Mouse (Mus musculus): Measurements from ENCODE around the gene B3gat3. TPM values are rescaled to one million over a fixed set of nuclear protein-coding genes. Genes with fewer than 3 reads are reported as not detected.
A peak's percentile ranks its signal among the peaks of the same experiment; 100 is the strongest.

The B3gat3 gene
- polyA plus RNA-seq, 1 experiment = 66.3 TPM

DNA sequence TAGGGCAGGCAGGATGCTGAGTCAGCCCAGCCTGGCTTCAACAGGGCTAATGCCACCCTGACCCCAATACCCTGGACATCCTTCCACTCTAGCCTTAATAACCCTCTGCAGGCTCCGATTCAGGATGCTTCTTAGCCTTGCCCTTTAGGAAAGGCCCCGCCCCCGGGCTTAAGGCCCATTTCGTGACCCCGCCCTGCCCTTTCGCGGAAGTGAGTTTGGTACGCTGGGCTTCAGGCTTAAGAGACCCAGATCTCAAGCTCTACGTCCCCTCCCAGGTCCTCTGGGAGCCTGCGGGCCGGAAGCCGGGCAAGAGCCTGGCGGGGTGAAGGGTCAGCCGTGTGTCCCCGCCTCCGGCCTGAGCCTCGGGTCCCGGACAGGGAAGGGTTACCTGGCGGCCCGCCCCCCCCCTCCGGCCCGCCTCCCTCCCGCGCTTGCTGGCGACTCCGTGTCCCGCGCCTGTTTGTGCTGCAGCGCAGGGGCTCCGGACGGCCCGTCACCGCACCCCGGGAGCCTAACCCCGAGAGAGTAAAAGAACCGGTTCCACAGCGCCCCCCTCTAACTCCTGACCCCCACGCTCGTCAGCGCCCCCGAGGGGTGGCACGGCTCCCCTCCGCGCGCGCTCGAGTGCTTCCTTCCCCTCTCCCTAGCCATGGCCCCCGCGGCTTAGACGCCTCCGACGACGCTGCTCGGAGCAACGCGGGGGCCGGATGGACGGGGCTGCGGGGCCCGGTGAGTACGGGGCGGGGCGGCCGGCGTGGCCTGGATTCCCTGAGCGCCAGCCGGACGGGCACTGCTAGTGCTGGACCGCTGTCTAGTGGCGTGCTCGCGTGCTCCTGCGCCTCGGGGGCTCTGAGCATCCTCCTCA, 9.3 kb downstream of the B3gat3 start, which contains the start of the genes Rom1 and Eml3:
Gene Rom1 (minus strand): TSS at position 133 of the 865 bp plus-strand sequence.
Gene Eml3 (plus strand): TSS at position 329 of the 865 bp plus-strand sequence.
- TF ChIP-seq POLR2AphosphoS2 (IDR thresholded peaks at IDR 0.05; ENCODE audit: insufficient read length, low read depth) (peak; percentile 9), TCF3 (IDR thresholded peaks at IDR 0.05; ENCODE audit: insufficient read length, low read depth) (no peak), REST (IDR thresholded peaks at IDR 0.05; ENCODE audit: insufficient read depth, insufficient read length) (peak; percentile 21), CEBPB (IDR thresholded peaks at IDR 0.05; ENCODE audit: insufficient read depth, poor library complexity, severe bottlenecking) (no peak), TCF12 (IDR thresholded peaks at IDR 0.05; ENCODE audit: insufficient read depth, poor library complexity, severe bottlenecking) (no peak), USF1 (IDR thresholded peaks at IDR 0.05; ENCODE audit: low read depth) (no peak), MAX (IDR thresholded peaks at IDR 0.05; ENCODE audit: low read depth) (no peak), MYOD1 (IDR thresholded peaks at IDR 0.05; ENCODE audit: control insufficient read depth in 1 of 3, insufficient read length in 2 of 3, low read depth in 2 of 3) (peak in 1 of 3 experiments; percentile 1), POLR2A (IDR thresholded peaks at IDR 0.05; ENCODE audit: insufficient read length, low read depth) (peak; percentile 37)
- peak within 1 kb of the TSS; percentile 51 for H3K4me3 ChIP-seq
- H3K27me3 ChIP-seq (ENCODE audit: control insufficient read depth, insufficient read depth, insufficient read length) = no peaks in the 10 kb centered on the region
- peak within 1 kb of the TSS; percentile 96 for H3K4me2 ChIP-seq (ENCODE audit: low read depth)
- H3ac ChIP-seq (ENCODE audit: control insufficient read depth, insufficient read length) = peak within 1 kb of the TSS; percentile 76
- peaks cover 12% of the 10 kb centered on the region for H3K36me3 ChIP-seq (ENCODE audit: control insufficient read depth, insufficient read depth)
- H3K79me2 ChIP-seq (ENCODE audit: control insufficient read depth, insufficient read depth) = peaks cover 4% of the 10 kb centered on the region

DNA sequence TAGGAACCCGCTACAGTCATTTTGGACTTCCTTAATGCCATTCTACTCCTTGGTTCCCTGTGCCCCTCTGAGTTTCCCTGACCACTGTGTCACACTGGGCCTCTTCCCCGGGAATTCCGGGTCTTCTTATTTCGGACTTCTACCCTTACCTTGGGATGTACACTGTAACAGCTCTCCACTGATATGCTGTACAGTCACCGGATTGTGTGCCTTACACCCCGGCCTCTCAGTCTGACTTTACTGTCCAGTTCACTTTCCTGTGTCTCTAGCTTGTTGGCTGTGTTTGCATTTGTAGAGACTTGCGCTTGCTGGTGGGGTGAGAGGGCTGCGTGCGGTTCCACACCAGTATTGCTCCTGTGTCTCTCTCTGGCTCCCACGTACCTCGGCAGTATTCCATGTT, 9.9 kb downstream of the B3gat3 start:
- peak overlapping the region; percentile 51 for H3K4me3 ChIP-seq
- TF ChIP-seq E2F4 (IDR thresholded peaks at IDR 0.05; ENCODE audit: insufficient read depth) = no peak
- no peak for TF ChIP-seq USF1 (IDR thresholded peaks at IDR 0.05; ENCODE audit: low read depth)
- no peak for TF ChIP-seq REST (IDR thresholded peaks at IDR 0.05; ENCODE audit: insufficient read depth, insufficient read length)
- no peak for TF ChIP-seq MAX (IDR thresholded peaks at IDR 0.05; ENCODE audit: low read depth)
- no peak for TF ChIP-seq CEBPB (IDR thresholded peaks at IDR 0.05; ENCODE audit: insufficient read depth, poor library complexity, severe bottlenecking)
- no peak for TF ChIP-seq TCF3 (IDR thresholded peaks at IDR 0.05; ENCODE audit: insufficient read length, low read depth)
- no peak for TF ChIP-seq SRF (IDR thresholded peaks at IDR 0.05; ENCODE audit: control insufficient read depth, insufficient read length, low read depth)
- TF ChIP-seq POLR2A (IDR thresholded peaks at IDR 0.05; ENCODE audit: insufficient read length, low read depth) = no peak
- no peak for TF ChIP-seq MYOD1 (IDR thresholded peaks at IDR 0.05; ENCODE audit: control insufficient read depth in 1 of 3, insufficient read length in 2 of 3, low read depth in 2 of 3)
- TF ChIP-seq MYOG (IDR thresholded peaks at IDR 0.05; ENCODE audit: control insufficient read depth in 1 of 3, insufficient read depth in 1 of 3, insufficient read length in 2 of 3, low read depth in 2 of 3) = no peak
- TF ChIP-seq TCF12 (IDR thresholded peaks at IDR 0.05; ENCODE audit: insufficient read depth, poor library complexity, severe bottlenecking) = no peak
- no peak for TF ChIP-seq POLR2AphosphoS2 (IDR thresholded peaks at IDR 0.05; ENCODE audit: insufficient read length, low read depth)
- H3K4me2 ChIP-seq (ENCODE audit: low read depth) = peak overlapping the region; percentile 96
- H3K27me3 ChIP-seq (ENCODE audit: control insufficient read depth, insufficient read depth, insufficient read length) = no peaks in the 10 kb centered on the region
- peaks cover 4% of the 10 kb centered on the region for H3K79me2 ChIP-seq (ENCODE audit: control insufficient read depth, insufficient read depth)
- H3K36me3 ChIP-seq (ENCODE audit: control insufficient read depth, insufficient read depth) = peaks cover 12% of the 10 kb centered on the region
- H3ac ChIP-seq (ENCODE audit: control insufficient read depth, insufficient read length) = peak overlapping the region; percentile 76

DNA sequence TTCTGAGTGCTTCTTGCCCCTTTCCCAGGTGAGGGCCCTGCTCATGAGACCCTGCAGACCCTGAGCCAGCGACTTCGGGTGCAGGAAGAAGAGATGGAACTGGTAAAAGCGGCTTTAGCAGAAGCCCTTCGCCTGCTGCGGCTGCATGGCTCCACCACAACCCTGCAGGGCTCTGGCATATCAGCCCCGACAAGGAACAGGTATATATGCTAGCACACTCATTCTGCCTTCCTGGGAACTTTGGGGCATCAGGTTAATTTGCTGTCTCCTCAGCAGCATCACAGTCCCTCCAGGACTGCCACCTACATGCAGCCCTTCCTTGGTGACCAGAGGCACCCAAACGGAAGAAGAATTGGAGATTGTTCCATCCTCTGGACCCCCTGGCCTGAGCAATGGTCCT, 10.6 kb downstream of the B3gat3 start:
- Histone ChIP-seq H3K36me3 (ENCODE audit: control insufficient read depth, insufficient read depth) (peaks cover 18% of the 10 kb centered on the region), H3K4me3 (peak overlapping the region; percentile 51)

DNA sequence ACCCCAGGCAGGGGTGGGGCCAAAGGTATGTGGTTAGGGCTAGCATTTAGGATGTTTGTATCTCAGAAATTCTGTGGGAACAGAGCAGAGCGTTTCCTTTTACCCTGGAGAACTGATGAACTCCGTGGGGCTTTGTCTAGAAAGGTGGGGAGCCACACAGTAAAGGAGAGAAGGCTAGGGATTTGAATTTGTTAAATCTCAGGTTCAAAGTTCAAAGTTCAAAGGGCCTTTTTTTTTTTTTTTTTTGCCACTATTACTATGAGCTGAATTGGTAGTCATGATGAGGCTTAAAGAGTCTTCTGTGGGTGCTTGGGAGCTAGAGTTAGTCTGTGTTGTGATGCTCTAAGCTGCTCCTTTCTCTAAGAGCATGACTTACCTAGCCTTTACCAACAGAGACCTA, 16.6 kb downstream of the B3gat3 start:
- TF ChIP-seq SRF (IDR thresholded peaks at IDR 0.05; ENCODE audit: control insufficient read depth, insufficient read length, low read depth) (no peak), REST (IDR thresholded peaks at IDR 0.05; ENCODE audit: insufficient read depth, insufficient read length) (no peak), E2F4 (IDR thresholded peaks at IDR 0.05; ENCODE audit: insufficient read depth) (no peak), USF1 (IDR thresholded peaks at IDR 0.05; ENCODE audit: low read depth) (no peak), TCF12 (IDR thresholded peaks at IDR 0.05; ENCODE audit: insufficient read depth, poor library complexity, severe bottlenecking) (no peak), MYOD1 (IDR thresholded peaks at IDR 0.05; ENCODE audit: control insufficient read depth in 1 of 3, insufficient read length in 2 of 3, low read depth in 2 of 3) (no peak), MYOG (IDR thresholded peaks at IDR 0.05; ENCODE audit: control insufficient read depth in 1 of 3, insufficient read depth in 1 of 3, insufficient read length in 2 of 3, low read depth in 2 of 3) (no peak), TCF3 (IDR thresholded peaks at IDR 0.05; ENCODE audit: insufficient read length, low read depth) (no peak), POLR2A (IDR thresholded peaks at IDR 0.05; ENCODE audit: insufficient read length, low read depth) (no peak), CEBPB (IDR thresholded peaks at IDR 0.05; ENCODE audit: insufficient read depth, poor library complexity, severe bottlenecking) (no peak), MAX (IDR thresholded peaks at IDR 0.05; ENCODE audit: low read depth) (no peak), POLR2AphosphoS2 (IDR thresholded peaks at IDR 0.05; ENCODE audit: insufficient read length, low read depth) (no peak)
- H3K79me2 ChIP-seq (ENCODE audit: control insufficient read depth, insufficient read depth) = no peaks in the 10 kb centered on the region
- no peak overlapping the region for H3K4me3 ChIP-seq
- H3K4me2 ChIP-seq (ENCODE audit: low read depth) = no peak overlapping the region
- H3K27me3 ChIP-seq (ENCODE audit: control insufficient read depth, insufficient read depth, insufficient read length) = no peaks in the 10 kb centered on the region
- H3K36me3 ChIP-seq (ENCODE audit: control insufficient read depth, insufficient read depth) = peaks cover 13% of the 10 kb centered on the region
- no peak overlapping the region for H3ac ChIP-seq (ENCODE audit: control insufficient read depth, insufficient read length)

More for the DNA sequence above, 10.6 kb downstream of the B3gat3 start:
- no peak for TF ChIP-seq POLR2A (IDR thresholded peaks at IDR 0.05; ENCODE audit: insufficient read length, low read depth)
- no peak for TF ChIP-seq USF1 (IDR thresholded peaks at IDR 0.05; ENCODE audit: low read depth)
- no peak for TF ChIP-seq CEBPB (IDR thresholded peaks at IDR 0.05; ENCODE audit: insufficient read depth, poor library complexity, severe bottlenecking)
- TF ChIP-seq POLR2AphosphoS2 (IDR thresholded peaks at IDR 0.05; ENCODE audit: insufficient read length, low read depth) = no peak
- TF ChIP-seq MYOG (IDR thresholded peaks at IDR 0.05; ENCODE audit: control insufficient read depth in 1 of 3, insufficient read depth in 1 of 3, insufficient read length in 2 of 3, low read depth in 2 of 3) = no peak
- TF ChIP-seq REST (IDR thresholded peaks at IDR 0.05; ENCODE audit: insufficient read depth, insufficient read length) = no peak
- no peak for TF ChIP-seq MYOD1 (IDR thresholded peaks at IDR 0.05; ENCODE audit: control insufficient read depth in 1 of 3, insufficient read length in 2 of 3, low read depth in 2 of 3)
- TF ChIP-seq SRF (IDR thresholded peaks at IDR 0.05; ENCODE audit: control insufficient read depth, insufficient read length, low read depth) = no peak
- no peak for TF ChIP-seq TCF3 (IDR thresholded peaks at IDR 0.05; ENCODE audit: insufficient read length, low read depth)
- no peaks in the 10 kb centered on the region for H3K27me3 ChIP-seq (ENCODE audit: control insufficient read depth, insufficient read depth, insufficient read length)
- H3ac ChIP-seq (ENCODE audit: control insufficient read depth, insufficient read length) = peak overlapping the region; percentile 76
- H3K4me2 ChIP-seq (ENCODE audit: low read depth) = peak overlapping the region; percentile 96
- H3K79me2 ChIP-seq (ENCODE audit: control insufficient read depth, insufficient read depth) = peaks cover 4% of the 10 kb centered on the region
